Mouse (Mus musculus): ENCODE measurements around the gene Tpcn2.

DNA sequence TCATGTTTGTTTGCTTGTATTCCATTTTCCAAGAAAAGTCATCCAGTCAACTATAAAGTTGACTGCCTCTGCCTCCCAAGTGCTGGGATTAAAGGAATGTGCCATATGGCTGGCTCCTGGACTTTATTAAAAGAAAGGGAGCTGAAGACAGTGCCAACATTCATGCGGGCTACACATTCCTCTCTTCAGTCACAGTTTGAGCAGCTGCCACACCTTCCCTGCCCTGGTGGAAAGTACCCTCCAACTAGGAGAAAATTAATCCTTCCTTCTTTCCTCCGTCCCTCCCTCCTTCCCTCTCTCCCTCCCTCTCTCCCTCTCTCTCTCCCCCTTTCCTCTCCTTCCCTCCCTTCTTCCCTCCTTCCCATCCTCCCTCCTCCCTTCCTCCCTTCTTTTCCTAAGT is 84.1 kb downstream of the Tpcn2 start:
- TF ChIP-seq POLR2A (IDR thresholded peaks at IDR 0.05; ENCODE audit: extremely low read depth, insufficient read depth, low read length): no peak
- TF ChIP-seq CTCF (IDR thresholded peaks at IDR 0.05; ENCODE audit: low read depth, low read length): no peak
